Mouse (Mus musculus): ENCODE results near the gene Pagr1b. TPM values are rescaled to one million over a fixed set of nuclear protein-coding genes. Genes with fewer than 3 reads are reported as not detected.

Pagr1b gene
- total RNA-seq (2023) = not detected

DNA sequence TGATC, at the start of gene Pagr1b:
Pagr1b (minus strand) TSS at position 4 of the 5 bp plus-strand sequence.

DNA sequence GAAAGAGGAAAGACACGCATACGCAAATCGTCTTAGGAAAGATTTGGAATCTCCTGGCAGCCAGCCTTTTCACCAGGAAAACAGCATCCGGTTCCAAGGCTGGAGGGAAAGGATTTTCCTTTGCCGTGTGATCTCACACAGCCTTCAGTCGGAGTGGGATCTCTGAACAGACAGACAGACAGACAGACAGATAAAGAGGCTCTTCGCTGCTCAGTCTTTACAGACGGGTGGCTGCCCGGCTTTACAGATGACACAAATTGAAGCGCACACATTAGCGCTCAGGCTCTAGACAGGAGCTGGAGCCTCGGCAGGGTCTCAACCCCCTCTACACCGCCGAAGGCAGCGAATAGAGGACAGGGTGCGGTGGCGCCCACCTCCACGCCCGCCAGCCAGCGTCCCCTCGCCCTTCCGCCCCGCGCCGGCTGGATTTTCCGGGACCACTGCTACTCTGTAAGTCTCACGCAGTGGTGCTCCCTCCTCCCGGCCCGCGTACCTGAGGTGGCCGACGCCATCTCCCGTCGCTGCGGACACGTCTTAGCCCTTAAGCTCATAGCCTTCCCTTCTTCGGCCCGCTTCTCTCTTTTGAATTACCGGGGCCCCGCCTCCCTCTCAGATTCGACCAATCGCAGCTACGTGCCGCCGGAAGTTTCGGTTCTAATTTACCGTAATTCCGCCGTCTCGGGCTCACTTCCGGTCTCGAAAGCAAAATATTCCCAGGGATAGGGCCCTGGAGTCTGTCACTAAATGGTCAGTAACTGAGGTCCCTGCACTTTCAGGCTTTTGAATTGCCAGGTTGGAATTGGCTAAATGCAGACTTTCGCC, 25.8 kb upstream of the Pagr1b start, which contains the start of gene Kif22:
Kif22 (minus strand) TSS at position 621 of the 822 bp plus-strand sequence.

DNA sequence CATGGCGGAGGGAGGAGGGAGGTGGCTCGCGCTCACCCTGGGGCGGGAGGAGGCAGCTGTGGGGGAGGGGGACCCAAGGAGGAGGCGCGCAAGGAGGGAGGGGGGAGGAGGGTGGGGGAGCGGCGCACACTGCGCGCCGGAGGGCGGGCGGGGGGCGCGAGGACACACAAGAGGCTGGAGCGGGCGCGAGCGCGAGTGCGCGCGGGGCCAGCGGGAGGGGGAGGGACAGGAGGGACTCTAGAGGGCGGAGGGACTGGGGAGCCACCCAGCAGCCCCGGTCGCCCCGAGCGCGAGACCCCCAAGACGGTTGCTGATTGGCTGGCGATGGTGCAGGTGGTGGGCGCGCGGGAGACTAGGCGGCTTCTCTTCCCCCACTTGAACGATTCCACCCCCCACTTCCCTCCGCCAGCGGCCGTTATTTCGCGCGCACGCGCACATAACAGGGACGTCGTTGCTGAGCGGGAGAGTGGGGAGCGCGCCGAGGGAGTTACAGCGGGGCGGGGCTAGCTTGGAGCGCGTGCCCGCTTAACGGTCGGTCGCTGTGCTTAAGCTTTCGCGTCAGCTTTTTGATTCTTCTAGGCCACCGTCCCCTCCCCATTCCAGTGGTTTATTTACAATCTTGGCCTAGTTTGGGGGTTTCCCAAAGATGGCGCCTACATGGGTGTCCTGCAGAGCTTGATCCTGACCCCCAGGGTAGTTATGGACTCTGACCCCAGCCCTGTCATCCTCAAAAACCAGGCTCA, 10.9 kb upstream of the Pagr1b start, which contains the start of gene Maz:
Maz (minus strand) TSS at position 54 of the 743 bp plus-strand sequence.

DNA sequence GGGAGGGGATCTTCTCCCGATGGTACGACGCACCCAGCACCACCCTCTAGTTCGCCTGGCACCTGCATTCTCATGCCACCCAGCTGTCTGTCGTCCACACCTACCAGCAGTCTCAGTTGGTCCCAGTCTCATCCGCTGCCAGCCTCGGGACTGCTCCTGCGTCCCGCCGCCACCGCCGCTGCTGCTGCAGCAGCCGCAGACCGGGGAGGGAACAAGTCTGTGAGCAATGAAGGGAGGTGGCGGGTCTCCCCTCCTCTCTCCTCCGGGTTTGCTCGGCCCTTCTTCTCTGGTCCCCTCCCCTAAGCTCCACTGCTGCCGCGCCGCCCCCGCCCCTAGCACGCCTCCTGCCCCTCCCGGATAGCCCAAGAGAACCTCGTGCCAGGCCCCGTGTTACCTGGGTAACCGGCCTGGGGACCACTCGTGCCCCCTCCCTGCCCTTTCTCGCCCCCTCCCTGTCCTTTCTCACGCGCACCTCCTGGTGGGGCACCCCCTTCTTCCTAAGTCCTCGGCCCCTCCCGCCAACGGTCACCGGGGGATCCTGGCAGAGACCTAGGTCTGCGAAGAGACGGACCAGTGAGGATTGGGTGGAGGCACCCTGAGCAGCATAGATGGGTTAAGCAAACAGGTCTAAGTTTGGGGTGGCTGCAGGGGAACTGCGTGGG, 4.7 kb upstream of the Pagr1b start, which contains the start of the genes Gm42742 and Prrt2:
Gm42742 (minus strand) TSS at position 197 of the 662 bp plus-strand sequence.
Prrt2 (minus strand) TSS at position 311 of the 662 bp plus-strand sequence.

DNA sequence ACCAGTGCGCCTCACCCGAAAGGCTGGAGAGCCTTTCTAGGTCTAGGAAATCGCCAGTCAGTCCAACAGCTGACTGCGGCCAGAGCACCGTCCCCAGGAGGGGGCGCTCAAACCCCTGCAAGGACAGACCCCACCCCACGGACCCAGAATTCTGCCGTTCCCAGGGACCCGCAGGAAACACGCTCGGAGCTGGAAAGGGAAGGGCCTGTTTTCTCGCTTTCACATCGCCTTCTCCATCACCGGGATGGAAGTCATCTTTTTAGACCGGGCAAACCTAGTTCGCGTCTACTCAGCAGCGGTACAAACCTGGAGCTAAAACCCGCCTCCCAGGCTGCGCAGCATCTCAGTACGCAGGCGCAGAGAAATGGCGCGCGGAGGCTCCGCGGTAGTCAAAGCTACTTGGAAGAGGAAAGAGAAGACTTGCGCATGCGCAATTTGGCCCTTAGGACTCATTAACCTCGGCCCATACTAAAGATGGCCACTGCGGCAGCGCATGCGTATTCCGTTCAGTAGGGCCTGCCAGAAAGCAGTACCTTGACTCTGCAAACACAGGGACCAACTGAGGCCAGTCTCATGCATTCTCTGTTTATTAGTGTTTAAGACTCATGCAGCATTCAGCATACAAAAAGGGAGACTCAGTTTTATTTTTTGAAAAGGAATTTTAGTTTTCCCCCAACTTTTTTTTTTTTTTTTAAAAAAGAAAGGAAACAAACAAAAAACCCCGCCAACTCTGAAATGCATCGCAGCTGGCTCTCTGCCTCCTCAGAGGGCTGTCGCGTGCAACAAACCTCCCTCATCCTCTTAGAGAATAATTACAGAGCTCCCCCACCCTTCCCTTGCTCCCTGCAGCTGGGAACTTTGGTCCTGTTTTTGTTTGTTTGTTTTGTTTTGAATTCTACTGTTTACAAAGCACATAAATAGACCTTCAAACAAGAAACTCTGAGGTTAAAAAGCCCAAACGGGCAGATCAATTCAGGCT, 976 bp upstream of the Pagr1b start, which contains the start of gene Pagr1a:
Pagr1a (minus strand) TSS at position 382 of the 979 bp plus-strand sequence.

DNA sequence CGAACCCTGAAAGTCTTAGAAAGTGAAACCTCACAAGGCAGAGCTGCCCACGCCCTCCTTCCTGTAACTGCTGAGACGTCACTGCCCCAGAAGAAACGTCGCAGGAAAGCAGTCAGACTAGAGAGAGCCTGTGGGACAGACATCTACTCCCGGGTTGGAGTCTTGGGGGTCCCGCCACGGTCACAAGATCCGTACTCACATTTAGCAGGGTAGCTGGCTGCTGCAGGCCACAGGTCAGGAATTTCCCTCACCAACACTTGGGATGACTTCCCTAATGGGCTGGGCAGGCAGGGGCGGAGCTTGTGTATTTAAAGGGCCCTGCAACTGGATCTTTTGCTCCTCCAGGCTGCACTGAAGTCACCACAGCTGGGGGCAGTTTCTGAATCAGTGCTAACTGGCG, 2.0 kb downstream of the Pagr1b start, which contains the start of gene Mvp:
Mvp (minus strand) TSS at position 302 of the 400 bp plus-strand sequence.

DNA sequence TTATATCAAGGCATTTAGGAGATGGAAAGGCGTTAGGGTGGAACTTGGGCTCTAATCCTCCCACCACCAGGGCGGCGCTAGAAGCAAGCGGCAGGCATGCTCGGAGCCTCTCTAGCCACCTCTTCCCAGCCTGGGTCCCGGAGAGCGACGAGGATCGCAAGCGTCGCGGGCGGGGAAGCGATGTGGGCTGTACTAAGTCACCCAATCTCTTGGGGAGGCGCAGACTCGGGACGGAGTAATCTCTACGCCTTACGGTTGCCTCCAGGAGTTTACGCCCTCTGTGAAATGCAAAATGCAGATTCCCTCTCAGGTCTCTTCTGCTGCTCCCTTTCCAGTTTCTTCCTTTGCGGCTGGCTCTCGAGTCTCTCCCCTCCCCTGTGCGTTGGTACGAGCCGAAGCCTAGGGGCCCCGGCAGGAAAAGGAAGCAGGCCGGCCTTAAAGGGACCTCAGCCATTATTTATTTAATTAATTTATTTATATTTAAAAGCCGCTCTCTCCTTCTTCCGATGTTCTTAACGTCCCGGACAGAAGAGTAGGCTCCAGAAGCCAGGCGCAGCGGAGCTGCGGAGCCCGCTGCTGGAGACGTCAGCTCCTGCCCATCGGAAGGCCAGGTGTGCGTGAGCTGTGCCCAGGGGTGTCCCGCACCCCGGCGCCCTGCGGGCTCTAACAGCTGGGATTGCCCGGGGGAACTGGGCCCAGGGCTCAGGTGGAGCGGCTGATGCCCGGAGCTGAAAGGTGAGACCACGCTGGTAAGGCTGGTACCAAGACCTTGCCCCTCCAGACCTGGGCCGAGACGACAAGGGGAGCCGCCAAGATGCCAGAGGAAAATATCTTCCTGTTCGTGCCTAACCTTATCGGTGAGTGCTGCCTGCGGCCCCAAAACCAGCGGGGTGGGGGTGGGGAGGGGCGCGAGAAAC, 40.1 kb downstream of the Pagr1b start, which contains the start of gene Cdiptos:
Cdiptos (minus strand) TSS at position 149 of the 917 bp plus-strand sequence.

DNA sequence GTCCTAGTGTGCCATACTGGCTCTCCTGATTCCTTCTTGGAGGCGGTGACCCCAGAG, 40.6 kb downstream of the Pagr1b start, which contains the start of gene Cdipt:
Cdipt (plus strand) TSS at position 22 of the 57 bp plus-strand sequence.

Other genes starting within 250 kb of the Pagr1b start
- 256 TPM for gene Ypel3, start 239.5 kb downstream of the Pagr1b start, total RNA-seq (2023)
- gene Tbx6, start 235.0 kb downstream of the Pagr1b start, total RNA-seq (2023) = 11.5 TPM
- 252 TPM for gene Ppp4c, start 224.0 kb downstream of the Pagr1b start, total RNA-seq (2023)
- gene Fam57b, start 218.8 kb downstream of the Pagr1b start, total RNA-seq (2023) = not detected
- not detected for gene 4930451I11Rik, start 184.8 kb downstream of the Pagr1b start, total RNA-seq (2023)
- not detected for gene Doc2a, start 169.1 kb downstream of the Pagr1b start, total RNA-seq (2023)
- 19.3 TPM for gene Hirip3, start 154.5 kb downstream of the Pagr1b start, total RNA-seq (2023)
- 63.0 TPM for gene Ino80e, start 154.1 kb downstream of the Pagr1b start, total RNA-seq (2023)
- gene Taok2, start 131.8 kb downstream of the Pagr1b start, total RNA-seq (2023) = 94.6 TPM
- gene Tmem219, start 93.6 kb downstream of the Pagr1b start, total RNA-seq (2023) = 36.1 TPM
- gene Kctd13, start 87.6 kb downstream of the Pagr1b start, total RNA-seq (2023) = 39.6 TPM
- not detected for gene Asphd1, start 66.9 kb downstream of the Pagr1b start, total RNA-seq (2023)
- gene Sez6l2, start 65.9 kb downstream of the Pagr1b start, total RNA-seq (2023) = 9.2 TPM
- gene Cdipt, start 40.6 kb downstream of the Pagr1b start, total RNA-seq (2023) = 154 TPM
- gene Cdiptos, start 40.4 kb downstream of the Pagr1b start, total RNA-seq (2023) = not detected
- 39.4 TPM for gene Mvp, start 1.9 kb downstream of the Pagr1b start, total RNA-seq (2023)
- 27.0 TPM for gene Pagr1a, start 868 bp upstream of the Pagr1b start, total RNA-seq (2023)
- 35.1 TPM for gene Gm42742, start 4.6 kb upstream of the Pagr1b start, total RNA-seq (2023)
- 5.5 TPM for gene Prrt2, start 4.7 kb upstream of the Pagr1b start, total RNA-seq (2023)
- gene Maz, start 10.6 kb upstream of the Pagr1b start, total RNA-seq (2023) = 228 TPM
- 1.9 TPM for gene Kif22, start 26.0 kb upstream of the Pagr1b start, total RNA-seq (2023)
- gene Zg16, start 70.8 kb upstream of the Pagr1b start, total RNA-seq (2023) = not detected
- 95.7 TPM for gene AI467606, start 74.9 kb upstream of the Pagr1b start, total RNA-seq (2023)
- gene Qprt, start 105.7 kb upstream of the Pagr1b start, total RNA-seq (2023) = 34.3 TPM
- 356 TPM for gene Spn, start 121.3 kb upstream of the Pagr1b start, total RNA-seq (2023)
- 80.1 TPM for gene Cd2bp2, start 179.6 kb upstream of the Pagr1b start, total RNA-seq (2023)
- gene Tbc1d10b, start 192.0 kb upstream of the Pagr1b start, total RNA-seq (2023) = 57.2 TPM
- gene Mylpf, start 192.4 kb upstream of the Pagr1b start, total RNA-seq (2023) = 18.8 TPM
- gene Zfp553, start 216.6 kb upstream of the Pagr1b start, total RNA-seq (2023) = 12.1 TPM
- 664 TPM for gene Sept1, start 216.6 kb upstream of the Pagr1b start, total RNA-seq (2023)
- 13.5 TPM for gene Zfp771, start 227.8 kb upstream of the Pagr1b start, total RNA-seq (2023)
- 15.0 TPM for gene Dctpp1, start 244.2 kb upstream of the Pagr1b start, total RNA-seq (2023)